Mouse (Mus musculus): ENCODE measurements around the gene Selenom. TPM values are rescaled to one million over a fixed set of nuclear protein-coding genes. Genes with fewer than 3 reads are reported as not detected.
A peak's percentile ranks its signal among the peaks of the same experiment; 100 is the strongest.

Selenom gene
- polyA plus RNA-seq, 1 experiment from 2014 or later = 151 TPM

DNA sequence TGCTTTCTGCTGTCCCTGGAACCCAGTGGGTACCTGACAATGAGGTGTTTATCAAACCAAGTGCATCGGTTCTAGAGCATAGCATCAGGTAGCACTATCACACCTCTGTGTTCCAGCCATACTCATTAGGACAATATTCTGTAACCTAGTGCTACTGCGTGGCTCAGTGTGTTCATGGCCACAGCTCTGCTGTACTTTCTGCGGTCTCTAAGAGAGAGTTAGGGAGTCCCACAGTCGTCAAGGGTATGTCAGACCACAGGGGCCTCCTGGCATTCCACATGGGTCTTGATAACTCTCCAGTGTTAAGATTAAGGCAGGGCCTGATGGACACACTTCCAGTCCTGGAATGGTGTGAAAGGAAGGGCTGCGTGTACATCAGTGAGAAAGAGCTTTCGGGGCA lies 49.4 kb downstream of the Selenom start:
- Histone ChIP-seq H3K4me2 (ENCODE audit: low read length) (no peak overlapping the region), H3K9me3 (ENCODE audit: control insufficient read depth, low read length) (no peaks in the 10 kb centered on the region), H3K9ac (ENCODE audit: low read length) (no peak overlapping the region), H3K27me3 (ENCODE audit: control insufficient read depth, insufficient read depth, low read length) (no peaks in the 10 kb centered on the region), H3K4me1 (ENCODE audit: control insufficient read depth in 2 of 2, insufficient read depth in 2 of 2, low read length in 2 of 2) (peaks cover 27 to 35% of the 10 kb centered on the region in 2 experiments), H3K36me3 (ENCODE audit: control insufficient read depth, insufficient read depth, low read length) (no peaks in the 10 kb centered on the region), H3K4me3 (ENCODE audit: control insufficient read depth in 1 of 2, insufficient read depth in 1 of 2, low read depth in 1 of 2, low read length in 2 of 2) (no peak overlapping the region), H3K27ac (replicated peaks in 1 of 2; ENCODE audit: control insufficient read depth in 1 of 2, insufficient read depth in 1 of 2, low read depth in 2 of 2, low read length in 2 of 2) (peak overlapping the region in 1 of 2 experiments; percentile 74; a peak in 2 of 4 replicates)
- ATAC-seq (ENCODE audit: insufficient number of reproducible peaks, insufficient read depth, low FRiP score, low read depth) = no peak
- WGBS = 56% methylated on average over 6 of the region's 6 CpGs

DNA sequence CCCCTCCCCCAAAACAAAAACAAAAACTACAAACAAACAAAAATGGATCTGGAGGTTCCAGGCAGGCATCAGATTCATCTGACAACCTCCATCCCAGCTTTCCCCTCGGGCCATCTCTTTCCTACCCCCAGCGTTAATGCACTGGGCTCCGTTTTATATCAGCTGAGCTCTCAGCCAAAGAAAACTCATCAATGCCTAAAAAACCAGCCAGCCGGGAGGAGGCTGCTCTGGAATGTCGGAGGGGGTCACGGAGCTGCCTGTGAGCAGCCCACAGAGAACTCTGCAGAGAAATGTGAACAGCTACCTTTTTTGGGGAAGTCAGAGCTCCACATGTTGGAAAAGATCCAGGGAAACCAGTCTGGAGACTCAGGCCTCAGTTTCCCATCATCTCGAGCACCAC lies 50.0 kb downstream of the Selenom start:
- Histone ChIP-seq H3K9ac (ENCODE audit: low read length) (no peak overlapping the region), H3K9me3 (ENCODE audit: control insufficient read depth, low read length) (no peaks in the 10 kb centered on the region), H3K4me3 (ENCODE audit: control insufficient read depth in 1 of 2, insufficient read depth in 1 of 2, low read depth in 1 of 2, low read length in 2 of 2) (no peak overlapping the region), H3K27me3 (ENCODE audit: control insufficient read depth, insufficient read depth, low read length) (no peaks in the 10 kb centered on the region), H3K4me2 (ENCODE audit: low read length) (no peak overlapping the region), H3K27ac (replicated peaks in 1 of 2; ENCODE audit: control insufficient read depth in 1 of 2, insufficient read depth in 1 of 2, low read depth in 2 of 2, low read length in 2 of 2) (peak overlapping the region; percentile 74 to 80), H3K4me1 (ENCODE audit: control insufficient read depth in 2 of 2, insufficient read depth in 2 of 2, low read length in 2 of 2) (peaks cover 27 to 35% of the 10 kb centered on the region in 2 experiments), H3K36me3 (ENCODE audit: control insufficient read depth, insufficient read depth, low read length) (no peaks in the 10 kb centered on the region)
- peak; percentile 60; the same call in 1 of the 2 replicates for ATAC-seq (ENCODE audit: insufficient number of reproducible peaks, insufficient read depth, low FRiP score, low read depth)
- 21% methylated on average over 7 of the region's 7 CpGs for WGBS

DNA sequence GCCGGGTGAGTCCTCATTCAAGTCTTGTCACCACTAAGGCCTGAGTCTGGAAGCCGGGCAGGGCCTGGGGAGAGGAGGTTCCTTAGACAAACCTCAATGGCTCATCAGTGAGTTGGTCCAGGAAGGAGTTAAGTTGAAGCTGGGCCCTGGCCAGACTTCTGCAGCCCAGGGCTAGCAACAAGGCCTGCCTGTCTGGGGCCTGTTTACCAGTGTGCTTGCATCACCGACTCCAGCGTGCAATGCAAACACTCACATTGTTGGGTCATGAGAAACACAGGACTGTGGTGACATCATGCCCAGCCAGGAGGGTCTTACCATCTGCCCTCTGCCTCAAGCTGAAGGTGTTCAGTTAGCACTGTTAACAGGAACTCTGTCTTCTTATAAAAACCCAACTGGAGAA lies 51.5 kb downstream of the Selenom start:
- Histone ChIP-seq H3K4me1 (ENCODE audit: control insufficient read depth in 2 of 2, insufficient read depth in 2 of 2, low read length in 2 of 2) (peaks cover 27 to 33% of the 10 kb centered on the region in 2 experiments), H3K36me3 (ENCODE audit: control insufficient read depth, insufficient read depth, low read length) (no peaks in the 10 kb centered on the region), H3K4me3 (ENCODE audit: control insufficient read depth in 1 of 2, insufficient read depth in 1 of 2, low read depth in 1 of 2, low read length in 2 of 2) (no peak overlapping the region), H3K9me3 (ENCODE audit: control insufficient read depth, low read length) (no peaks in the 10 kb centered on the region), H3K27ac (replicated peaks in 1 of 2; ENCODE audit: control insufficient read depth in 1 of 2, insufficient read depth in 1 of 2, low read depth in 2 of 2, low read length in 2 of 2) (0 out of 4 replicates have a peak overlapping the region, but pooled peaks of 1 of the 2 experiments have one; percentile 10), H3K27me3 (ENCODE audit: control insufficient read depth, insufficient read depth, low read length) (no peaks in the 10 kb centered on the region), H3K9ac (ENCODE audit: low read length) (no peak overlapping the region), H3K4me2 (ENCODE audit: low read length) (no peak overlapping the region)
- WGBS = 64% methylated on average over 4 of the region's 4 CpGs
- ATAC-seq (ENCODE audit: insufficient number of reproducible peaks, insufficient read depth, low FRiP score, low read depth) = no peak

Other genes with a start within 250 kb of the Selenom start
- gene Drg1, start 248.3 kb upstream of the Selenom start, polyA plus RNA-seq (2014; fragmentation: Nextera tagmentation; extraction: Ambion mirVana) = 150 and 155 TPM in 2 replicates
- gene Patz1, start 225.8 kb upstream of the Selenom start, polyA plus RNA-seq (2014; fragmentation: Nextera tagmentation; extraction: Ambion mirVana) = 23.7 and 26.2 TPM in 2 replicates
- 32.2 TPM in 2 replicates for gene Pik3ip1, start 184.3 kb upstream of the Selenom start, polyA plus RNA-seq (2014; fragmentation: Nextera tagmentation; extraction: Ambion mirVana)
- gene Limk2, start 105.5 kb upstream of the Selenom start, polyA plus RNA-seq (2014; fragmentation: Nextera tagmentation; extraction: Ambion mirVana) = 58.1 and 60.3 TPM in 2 replicates
- gene Rnf185, start 62.3 kb upstream of the Selenom start, polyA plus RNA-seq (2014; fragmentation: Nextera tagmentation; extraction: Ambion mirVana) = 31.3 and 32.5 TPM in 2 replicates
- gene Pla2g3, start 26.4 kb upstream of the Selenom start, polyA plus RNA-seq (2014; fragmentation: Nextera tagmentation; extraction: Ambion mirVana) = 0.20 and 0.34 TPM in 2 replicates
- 8.1 and 8.2 TPM in 2 replicates for gene Inpp5j, start 9.9 kb upstream of the Selenom start, polyA plus RNA-seq (2014; fragmentation: Nextera tagmentation; extraction: Ambion mirVana)
- gene Smtn, start 25.9 kb downstream of the Selenom start, polyA plus RNA-seq (2014; fragmentation: Nextera tagmentation; extraction: Ambion mirVana) = 71.7 and 75.0 TPM in 2 replicates
- 15.1 and 15.9 TPM in 2 replicates for gene Morc2a, start 134.5 kb downstream of the Selenom start, polyA plus RNA-seq (2014; fragmentation: Nextera tagmentation; extraction: Ambion mirVana)

Measured in heart, embryonic 14.5 days (tissue).